Mouse (Mus musculus) E14TG2a.4 (cell line): ENCODE measurements around the gene Rarres2.
"Not testable (repeated sequence)": the region's sequence is repeated elsewhere in the genome, so short reads cannot be mapped to it uniquely, and the experiment has no call there.

Experiments
- H3K27me3 ChIP-seq: 2 replicates; pipeline ENCODE4 v1.6.1; 2014; ENCODE audit warnings: low read length, control low read depth; ENCODE audit not compliant: insufficient read depth
- H3K36me3 ChIP-seq: 2 replicates; pipeline ENCODE4 v1.6.1; 2014; ENCODE audit warnings: low read length, control low read depth; ENCODE audit not compliant: insufficient read depth
- H3K4me1 ChIP-seq: replicated peaks from 2 replicates; pipeline ENCODE4 v1.6.1; 2014; ENCODE audit warnings: low read depth, low read length, control low read depth
- H3K4me3 ChIP-seq: replicated peaks from 2 replicates; pipeline ENCODE4 v1.5.1; 2014; ENCODE audit warnings: mild to moderate bottlenecking, low read length
- H3K9me3 ChIP-seq: 2 replicates; pipeline ENCODE4 v1.6.1; 2014; ENCODE audit warnings: low read length, control low read depth
- CTCF ChIP-seq: conservative IDR thresholded peaks from 2 replicates; pipeline ENCODE4 v1.5.1; 2014; ENCODE audit warnings: low read length
- NANOG ChIP-seq: IDR thresholded peaks from 2 replicates; pipeline ENCODE4 v1.6.1; 2014; ENCODE audit warnings: borderline replicate concordance, low read length, mixed read lengths
- POU5F1 ChIP-seq: IDR thresholded peaks from 2 replicates; pipeline ENCODE4 v1.6.1; 2014; ENCODE audit warnings: low read length, borderline replicate concordance

The Rarres2 gene

GRCm38 (mm10) chr6:48530862-48531261 lies 41.7 kb downstream of the Rarres2 start:
- Histone ChIP-seq H3K4me3 (no peak overlapping the region), H3K9me3 (no peaks in the 10 kb centered on the region), H3K27me3 (peaks cover 19% of the 10 kb centered on the region), H3K36me3 (peaks cover 48% of the 10 kb centered on the region), H3K4me1 (peaks cover 23% of the 10 kb centered on the region)
- TF ChIP-seq NANOG, result no peak
- TF ChIP-seq POU5F1, result no peak
- no peak for TF ChIP-seq CTCF

- peaks cover 48% of the 10 kb centered on the region for H3K36me3 ChIP-seq
- TF ChIP-seq CTCF (no peak), NANOG (no peak), POU5F1 (no peak)
- peak overlapping the region; percentile 23; the same call in 1 of the 2 replicates for H3K4me3 ChIP-seq
- H3K27me3 ChIP-seq, result peaks cover 11% of the 10 kb centered on the region
- H3K4me1 ChIP-seq, result peaks cover 23% of the 10 kb centered on the region
- H3K9me3 ChIP-seq, result no peaks in the 10 kb centered on the region
Measured at GRCm38 (mm10) chr6:48529871-48530440, 42.6 kb downstream of the Rarres2 start.

DNA sequence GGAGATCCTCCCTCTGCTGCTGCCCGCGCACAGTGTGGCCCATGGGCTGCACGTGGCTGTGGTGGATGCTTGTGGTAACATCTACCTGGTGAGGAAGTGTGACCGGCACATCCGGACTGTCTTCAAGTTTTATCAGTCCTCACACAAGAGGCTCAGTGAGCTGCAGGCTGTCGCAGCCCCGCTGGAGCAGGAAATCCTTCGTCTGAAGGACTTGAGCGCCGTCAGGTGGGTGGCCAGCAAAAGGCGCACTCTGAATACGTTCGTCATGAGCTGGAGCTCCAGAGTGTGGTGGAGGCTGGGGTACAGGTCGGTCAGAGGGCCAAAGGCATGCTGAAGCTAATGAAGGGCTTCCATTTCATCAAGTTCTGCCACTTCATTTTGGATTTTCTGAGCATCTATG lies 43.3 kb downstream of the Rarres2 start:
- H3K36me3 ChIP-seq, result peaks cover 48% of the 10 kb centered on the region
- H3K4me3 ChIP-seq, result peak overlapping the region; percentile 23; the same call in 1 of the 2 replicates
- TF ChIP-seq NANOG (no peak), POU5F1 (no peak), CTCF (no peak; the same call in 1 of the 2 replicates)
- H3K9me3 ChIP-seq, result no peaks in the 10 kb centered on the region
- H3K27me3 ChIP-seq, result peaks cover 8% of the 10 kb centered on the region
- peaks cover 23% of the 10 kb centered on the region for H3K4me1 ChIP-seq

GRCm38 (mm10) chr6:48527901-48528300 lies 44.7 kb downstream of the Rarres2 start:
- no peaks in the 10 kb centered on the region for H3K9me3 ChIP-seq
- peaks cover 23% of the 10 kb centered on the region for H3K4me1 ChIP-seq
- no peak overlapping the region for H3K4me3 ChIP-seq
- H3K27me3 ChIP-seq, result peaks cover 5% of the 10 kb centered on the region
- TF ChIP-seq CTCF (no peak), NANOG (no peak), POU5F1 (no peak)
- peaks cover 47% of the 10 kb centered on the region for H3K36me3 ChIP-seq

GRCm38 (mm10) chr6:48524882-48525281 lies 47.7 kb downstream of the Rarres2 start:
- not testable (repeated sequence) for H3K9me3 ChIP-seq
- H3K4me1 ChIP-seq, result peaks cover 16% of the 10 kb centered on the region

More at GRCm38 (mm10) chr6:48524882-48525281, 47.7 kb downstream of the Rarres2 start:
- not testable (repeated sequence) for H3K27me3 ChIP-seq, H3K4me3 ChIP-seq
- H3K36me3 ChIP-seq, result peaks cover 20% of the 10 kb centered on the region
